Mouse (Mus musculus) R1 (cell line): Measurements from ENCODE around the gene Klhl29.

Experiments used
- DNase-seq: peaks from one replicate; pipeline ENCODE4 v3.0.0-alpha.2; 2018; ENCODE audit warnings: low read depth, low spot score

The Klhl29 gene

GRCm38 (mm10) chr12:5187773-5188333 lies 187.6 kb downstream of the Klhl29 start:
- DNase-seq: no peak

- DNase-seq: no peak
Measured at GRCm38 (mm10) chr12:5186645-5187044, 188.8 kb downstream of the Klhl29 start.

GRCm38 (mm10) chr12:5185603-5186002 lies 189.9 kb downstream of the Klhl29 start:
- DNase-seq: no peak

- DNase-seq: no peak
Measured at GRCm38 (mm10) chr12:5182586-5182985, 192.9 kb downstream of the Klhl29 start.

GRCm38 (mm10) chr12:5182165-5182564 lies 193.3 kb downstream of the Klhl29 start:
- no peak for DNase-seq

- no peak for DNase-seq
Measured at GRCm38 (mm10) chr12:5176716-5177341, 198.7 kb downstream of the Klhl29 start.

- peak; percentile 9 for DNase-seq
Measured at GRCm38 (mm10) chr12:5166141-5166540, 209.3 kb downstream of the Klhl29 start.

GRCm38 (mm10) chr12:5165411-5165810 lies 210.1 kb downstream of the Klhl29 start:
- no peak for DNase-seq

- no peak for DNase-seq
Measured at GRCm38 (mm10) chr12:5162672-5163071, 212.8 kb downstream of the Klhl29 start.

GRCm38 (mm10) chr12:5161631-5162030 lies 213.9 kb downstream of the Klhl29 start:
- no peak for DNase-seq

- DNase-seq: no peak
Measured at GRCm38 (mm10) chr12:5157931-5158481, 217.5 kb downstream of the Klhl29 start.

GRCm38 (mm10) chr12:5157021-5157681 lies 218.3 kb downstream of the Klhl29 start:
- no peak for DNase-seq

- DNase-seq: no peak
Measured at GRCm38 (mm10) chr12:5155177-5155576, 220.3 kb downstream of the Klhl29 start.

GRCm38 (mm10) chr12:5151859-5152258 lies 223.6 kb downstream of the Klhl29 start:
- DNase-seq: peak; percentile 61

GRCm38 (mm10) chr12:5147346-5148035 lies 228.0 kb downstream of the Klhl29 start:
- no peak for DNase-seq

GRCm38 (mm10) chr12:5143903-5144781 lies 231.3 kb downstream of the Klhl29 start:
- no peak for DNase-seq

- DNase-seq: no peak
Measured at GRCm38 (mm10) chr12:5143224-5143623, 232.3 kb downstream of the Klhl29 start.

- DNase-seq: peak; percentile 81
Measured at GRCm38 (mm10) chr12:5142776-5143175, 232.7 kb downstream of the Klhl29 start.

GRCm38 (mm10) chr12:5141040-5141439 lies 234.4 kb downstream of the Klhl29 start:
- DNase-seq: peak; percentile 36

- DNase-seq: no peak
Measured at GRCm38 (mm10) chr12:5139302-5139701, 236.2 kb downstream of the Klhl29 start.

- DNase-seq: peak; percentile 85
Measured at GRCm38 (mm10) chr12:5136300-5136699, 239.2 kb downstream of the Klhl29 start.
